Mouse (Mus musculus): ENCODE data around the gene Ncln. TPM values are rescaled to one million over a fixed set of nuclear protein-coding genes. Genes with fewer than 3 reads are reported as not detected.

The Ncln gene
- polyA plus RNA-seq, 1 experiment from 2014 or later = 44.6 TPM

DNA sequence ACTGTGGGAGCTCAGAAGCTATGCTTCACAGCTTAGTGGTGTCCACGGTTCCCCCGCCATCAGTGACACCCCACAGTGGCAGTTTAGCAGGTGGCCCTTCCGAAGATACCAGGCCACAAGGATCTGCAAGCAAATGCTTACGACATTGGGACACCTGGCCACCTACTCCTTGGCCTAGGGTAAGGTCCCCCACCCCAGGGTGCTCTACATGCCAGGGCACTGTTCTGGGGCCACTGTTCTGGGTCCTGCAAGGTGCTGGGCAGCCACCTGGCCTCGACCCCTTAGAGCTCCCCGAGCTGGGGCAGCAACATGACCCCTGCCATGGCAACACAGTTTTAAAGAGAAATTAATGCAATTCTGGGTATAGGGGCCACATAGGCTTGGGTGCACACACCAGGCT lies 1.0 kb downstream of the Ncln start:
- Histone ChIP-seq H3K9ac (ENCODE audit: low read length) (peak overlapping the region; percentile 88), H3K9me3 (ENCODE audit: control insufficient read depth, low read length) (no peaks in the 10 kb centered on the region), H3K4me2 (ENCODE audit: low read length) (peak overlapping the region; percentile 84), H3K4me3 (ENCODE audit: control insufficient read depth in 1 of 2, insufficient read depth in 1 of 2, low read depth in 1 of 2, low read length in 2 of 2) (peak overlapping the region; percentile 72 to 90), H3K27me3 (ENCODE audit: control insufficient read depth, insufficient read depth, low read length) (no peaks in the 10 kb centered on the region), H3K36me3 (ENCODE audit: control insufficient read depth, insufficient read depth, low read length) (peaks cover 33% of the 10 kb centered on the region), H3K27ac (replicated peaks in 1 of 2; ENCODE audit: control insufficient read depth in 1 of 2, insufficient read depth in 1 of 2, low read depth in 2 of 2, low read length in 2 of 2) (no peak overlapping the region), H3K4me1 (ENCODE audit: control insufficient read depth in 2 of 2, insufficient read depth in 2 of 2, low read length in 2 of 2) (peaks cover 9 to 12% of the 10 kb centered on the region in 2 experiments; a peak in 3 of 4 replicates)
- no peak for ATAC-seq (ENCODE audit: insufficient number of reproducible peaks, insufficient read depth, low FRiP score, low read depth)
- WGBS = 74% methylated on average over 6 of the region's 6 CpGs

DNA sequence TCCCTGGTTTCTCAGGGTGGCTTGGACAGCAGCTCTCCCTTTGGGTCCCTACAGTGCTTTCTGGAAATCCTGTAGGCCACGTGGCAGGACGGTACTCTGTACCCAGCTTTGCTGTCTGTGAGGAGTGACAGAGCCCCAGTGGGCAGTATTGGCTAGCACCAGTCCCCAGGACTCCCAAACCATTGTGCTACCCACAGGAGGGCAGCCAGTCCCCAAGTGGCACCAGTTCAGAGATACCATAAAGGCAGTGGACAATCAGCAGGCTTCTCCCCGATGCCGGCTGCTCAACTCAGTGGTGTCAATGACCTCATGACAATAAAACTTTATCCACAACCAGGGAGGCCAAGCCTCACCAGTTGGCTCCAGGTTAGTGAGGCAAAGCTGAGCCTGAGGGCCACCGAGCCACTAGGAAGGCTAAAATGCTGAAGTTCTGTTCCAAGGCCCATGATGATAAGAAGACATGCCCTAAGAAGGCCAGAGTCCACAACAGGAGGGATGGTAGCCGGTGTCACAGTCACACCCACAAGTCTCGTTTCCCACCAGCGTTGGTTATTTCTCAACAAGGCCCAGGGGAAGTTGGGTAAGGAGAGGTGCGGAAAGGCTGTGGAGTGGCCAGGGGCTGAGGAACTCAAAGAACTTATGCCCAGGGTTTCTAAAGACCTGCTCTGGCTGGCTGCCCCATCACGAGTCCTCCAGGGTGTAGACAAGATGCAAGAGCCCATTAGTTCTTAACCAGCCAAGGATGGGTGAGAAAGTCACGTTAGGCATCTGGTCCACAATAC lies 1.7 kb downstream of the Ncln start:
- WGBS = 85% methylated on average over 11 of the region's 11 CpGs
- Histone ChIP-seq H3K9ac (ENCODE audit: low read length) (no peak overlapping the region), H3K27ac (replicated peaks in 1 of 2; ENCODE audit: control insufficient read depth in 1 of 2, insufficient read depth in 1 of 2, low read depth in 2 of 2, low read length in 2 of 2) (no peak overlapping the region), H3K4me1 (ENCODE audit: control insufficient read depth in 2 of 2, insufficient read depth in 2 of 2, low read length in 2 of 2) (peaks cover 9 to 12% of the 10 kb centered on the region in 2 experiments; a peak in 3 of 4 replicates), H3K4me2 (ENCODE audit: low read length) (no peak overlapping the region), H3K36me3 (ENCODE audit: control insufficient read depth, insufficient read depth, low read length) (peaks cover 40% of the 10 kb centered on the region), H3K4me3 (ENCODE audit: control insufficient read depth in 1 of 2, insufficient read depth in 1 of 2, low read depth in 1 of 2, low read length in 2 of 2) (no peak overlapping the region; a peak in 1 of 4 replicates), H3K27me3 (ENCODE audit: control insufficient read depth, insufficient read depth, low read length) (no peaks in the 10 kb centered on the region), H3K9me3 (ENCODE audit: control insufficient read depth, low read length) (no peaks in the 10 kb centered on the region)
- ATAC-seq (ENCODE audit: insufficient number of reproducible peaks, insufficient read depth, low FRiP score, low read depth) = no peak

GRCm38 (mm10) chr10:81493601-81494220 lies 2.5 kb downstream of the Ncln start:
- Histone ChIP-seq H3K4me2 (ENCODE audit: low read length) (no peak overlapping the region), H3K9me3 (ENCODE audit: control insufficient read depth, low read length) (no peaks in the 10 kb centered on the region), H3K4me3 (ENCODE audit: control insufficient read depth in 1 of 2, insufficient read depth in 1 of 2, low read depth in 1 of 2, low read length in 2 of 2) (no peak overlapping the region), H3K27ac (replicated peaks in 1 of 2; ENCODE audit: control insufficient read depth in 1 of 2, insufficient read depth in 1 of 2, low read depth in 2 of 2, low read length in 2 of 2) (no peak overlapping the region), H3K9ac (ENCODE audit: low read length) (no peak overlapping the region), H3K36me3 (ENCODE audit: control insufficient read depth, insufficient read depth, low read length) (peaks cover 47% of the 10 kb centered on the region), H3K4me1 (ENCODE audit: control insufficient read depth in 2 of 2, insufficient read depth in 2 of 2, low read length in 2 of 2) (peaks cover 9 to 12% of the 10 kb centered on the region in 2 experiments; a peak in 3 of 4 replicates), H3K27me3 (ENCODE audit: control insufficient read depth, insufficient read depth, low read length) (no peaks in the 10 kb centered on the region)
- ATAC-seq (ENCODE audit: insufficient number of reproducible peaks, insufficient read depth, low FRiP score, low read depth) = no peak
- WGBS = 81% methylated on average over 8 of the region's 8 CpGs

DNA sequence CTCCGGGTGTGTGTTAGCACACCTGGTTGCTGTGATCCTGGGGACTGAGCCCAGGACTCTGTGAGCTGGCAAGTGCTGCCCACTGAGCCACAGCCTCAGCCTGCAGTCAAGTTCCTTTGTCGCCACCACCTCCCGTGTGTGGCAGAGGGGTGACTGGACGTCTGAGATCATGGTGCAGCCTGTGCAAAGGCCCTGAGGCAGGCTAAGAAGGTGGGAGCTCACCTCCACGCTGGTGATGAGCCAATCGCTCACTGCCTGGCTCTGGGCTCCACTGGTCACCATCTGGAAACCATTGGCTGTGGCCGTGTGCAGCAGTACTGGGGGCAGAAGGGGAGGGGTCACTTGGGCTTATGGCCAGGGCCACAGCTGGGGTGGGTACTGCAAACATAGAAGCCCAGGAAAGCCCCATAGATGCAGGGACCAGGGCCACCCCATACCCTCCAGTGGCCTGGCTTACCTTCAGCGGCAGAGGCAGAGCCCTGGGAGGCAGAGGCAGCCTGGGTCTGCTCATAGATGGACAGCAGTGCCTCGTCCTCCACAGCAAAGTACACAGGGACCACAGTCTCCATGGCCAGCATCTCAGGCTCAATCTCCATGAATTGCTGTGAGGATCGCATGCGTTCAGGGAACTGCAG lies 3.5 kb downstream of the Ncln start:
- Histone ChIP-seq H3K9me3 (ENCODE audit: control insufficient read depth, low read length) (no peaks in the 10 kb centered on the region), H3K27me3 (ENCODE audit: control insufficient read depth, insufficient read depth, low read length) (no peaks in the 10 kb centered on the region), H3K27ac (replicated peaks in 1 of 2; ENCODE audit: control insufficient read depth in 1 of 2, insufficient read depth in 1 of 2, low read depth in 2 of 2, low read length in 2 of 2) (no peak overlapping the region), H3K4me2 (ENCODE audit: low read length) (no peak overlapping the region), H3K4me3 (ENCODE audit: control insufficient read depth in 1 of 2, insufficient read depth in 1 of 2, low read depth in 1 of 2, low read length in 2 of 2) (no peak overlapping the region), H3K4me1 (ENCODE audit: control insufficient read depth in 2 of 2, insufficient read depth in 2 of 2, low read length in 2 of 2) (peaks cover 14 to 18% of the 10 kb centered on the region in 2 experiments; a peak in 3 of 4 replicates), H3K36me3 (ENCODE audit: control insufficient read depth, insufficient read depth, low read length) (peaks cover 57% of the 10 kb centered on the region), H3K9ac (ENCODE audit: low read length) (no peak overlapping the region)
- 93% methylated on average over 11 of the region's 11 CpGs for WGBS
- ATAC-seq (ENCODE audit: insufficient number of reproducible peaks, insufficient read depth, low FRiP score, low read depth) = no peak

DNA sequence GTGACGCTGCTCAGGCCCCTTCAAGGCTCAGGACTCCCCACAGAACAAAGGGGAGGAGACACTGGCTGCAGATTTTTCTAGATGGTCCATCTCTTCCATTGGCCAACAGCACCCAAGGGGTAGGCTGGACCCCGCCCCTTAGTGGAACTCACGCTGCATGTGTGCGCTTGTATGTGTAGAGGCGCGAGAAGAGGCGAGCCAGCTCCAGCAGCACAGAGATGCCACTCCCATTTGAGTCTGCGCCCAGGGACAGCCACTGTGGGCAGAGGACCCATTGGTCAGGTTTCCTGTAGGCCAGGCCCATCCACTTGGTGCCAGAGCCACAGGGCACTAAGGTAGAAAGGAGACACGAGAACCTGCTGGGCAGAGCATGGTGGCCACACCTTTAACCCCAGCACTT lies 5.2 kb downstream of the Ncln start:
- no peak for ATAC-seq (ENCODE audit: insufficient number of reproducible peaks, insufficient read depth, low FRiP score, low read depth)
- H3K9me3 ChIP-seq (ENCODE audit: control insufficient read depth, low read length) = no peaks in the 10 kb centered on the region
- H3K27me3 ChIP-seq (ENCODE audit: control insufficient read depth, insufficient read depth, low read length) = no peaks in the 10 kb centered on the region
- 92% methylated on average over 9 of the region's 9 CpGs for WGBS
- H3K4me1 ChIP-seq (ENCODE audit: control insufficient read depth in 2 of 2, insufficient read depth in 2 of 2, low read length in 2 of 2) = peaks cover 17 to 18% of the 10 kb centered on the region in 2 experiments; a peak in 3 of 4 replicates
- H3K4me2 ChIP-seq (ENCODE audit: low read length) = no peak overlapping the region
- H3K36me3 ChIP-seq (ENCODE audit: control insufficient read depth, insufficient read depth, low read length) = peaks cover 74% of the 10 kb centered on the region
- H3K9ac ChIP-seq (ENCODE audit: low read length) = no peak overlapping the region
- no peak overlapping the region for H3K27ac ChIP-seq (replicated peaks in 1 of 2; ENCODE audit: control insufficient read depth in 1 of 2, insufficient read depth in 1 of 2, low read depth in 2 of 2, low read length in 2 of 2)
- H3K4me3 ChIP-seq (ENCODE audit: control insufficient read depth in 1 of 2, insufficient read depth in 1 of 2, low read depth in 1 of 2, low read length in 2 of 2) = no peak overlapping the region

DNA sequence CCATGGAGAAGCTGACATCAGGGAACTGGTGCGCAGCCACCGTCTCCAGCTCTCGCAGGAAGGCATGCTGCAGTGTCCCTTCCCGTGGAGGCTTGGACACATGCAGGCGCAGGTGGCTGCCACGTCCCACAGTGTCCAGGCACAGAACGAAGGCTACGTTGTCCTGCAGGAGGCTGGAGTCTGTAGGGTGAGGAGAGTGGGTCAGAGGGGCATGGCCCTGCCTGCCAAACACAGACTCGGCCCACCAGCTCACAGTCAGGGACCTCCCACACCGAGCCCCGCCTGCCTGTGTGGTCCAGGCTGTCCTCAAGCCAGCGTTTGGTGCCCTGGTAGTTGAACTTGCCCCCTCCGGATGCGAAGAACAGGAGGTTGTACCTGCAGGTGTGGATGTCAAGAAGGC lies 6.3 kb downstream of the Ncln start:
- WGBS = 88% methylated on average over 14 of the region's 14 CpGs
- no peak for ATAC-seq (ENCODE audit: insufficient number of reproducible peaks, insufficient read depth, low FRiP score, low read depth)
- Histone ChIP-seq H3K9ac (ENCODE audit: low read length) (no peak overlapping the region), H3K27me3 (ENCODE audit: control insufficient read depth, insufficient read depth, low read length) (no peaks in the 10 kb centered on the region), H3K4me3 (ENCODE audit: control insufficient read depth in 1 of 2, insufficient read depth in 1 of 2, low read depth in 1 of 2, low read length in 2 of 2) (no peak overlapping the region), H3K9me3 (ENCODE audit: control insufficient read depth, low read length) (no peaks in the 10 kb centered on the region), H3K4me1 (ENCODE audit: control insufficient read depth in 2 of 2, insufficient read depth in 2 of 2, low read length in 2 of 2) (peaks cover 11 to 12% of the 10 kb centered on the region in 2 experiments; a peak in 3 of 4 replicates), H3K36me3 (ENCODE audit: control insufficient read depth, insufficient read depth, low read length) (peaks cover 75% of the 10 kb centered on the region), H3K27ac (replicated peaks in 1 of 2; ENCODE audit: control insufficient read depth in 1 of 2, insufficient read depth in 1 of 2, low read depth in 2 of 2, low read length in 2 of 2) (no peak overlapping the region), H3K4me2 (ENCODE audit: low read length) (no peak overlapping the region)

DNA sequence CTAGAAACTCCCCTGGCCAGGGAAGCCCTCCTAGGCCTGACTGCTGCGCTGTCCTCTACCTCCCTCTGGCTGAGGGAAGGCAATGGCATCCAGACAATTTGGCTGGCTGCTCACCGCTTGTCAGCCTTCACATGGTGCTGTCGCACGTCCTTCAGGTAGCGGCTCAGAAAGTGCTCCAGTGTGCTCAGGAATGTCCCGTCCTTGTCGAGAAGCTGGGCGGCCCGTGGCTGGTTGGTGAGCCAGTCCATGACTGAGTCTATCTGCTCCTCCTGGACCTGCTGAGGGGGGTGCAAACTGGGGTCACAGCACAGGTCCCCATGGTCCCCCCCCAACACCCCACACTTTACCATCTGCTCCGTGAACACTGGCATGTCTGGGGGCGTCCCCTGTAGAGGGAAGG lies 8.1 kb downstream of the Ncln start:
- Histone ChIP-seq H3K4me2 (ENCODE audit: low read length) (no peak overlapping the region), H3K9ac (ENCODE audit: low read length) (no peak overlapping the region), H3K27ac (replicated peaks in 1 of 2; ENCODE audit: control insufficient read depth in 1 of 2, insufficient read depth in 1 of 2, low read depth in 2 of 2, low read length in 2 of 2) (peak overlapping the region; percentile 3 to 55; a peak in 2 of 4 replicates), H3K27me3 (ENCODE audit: control insufficient read depth, insufficient read depth, low read length) (no peaks in the 10 kb centered on the region), H3K9me3 (ENCODE audit: control insufficient read depth, low read length) (no peaks in the 10 kb centered on the region), H3K4me1 (ENCODE audit: control insufficient read depth in 2 of 2, insufficient read depth in 2 of 2, low read length in 2 of 2) (peaks cover 6 to 8% of the 10 kb centered on the region in 2 experiments; a peak in 2 of 4 replicates), H3K36me3 (ENCODE audit: control insufficient read depth, insufficient read depth, low read length) (peaks cover 72% of the 10 kb centered on the region), H3K4me3 (ENCODE audit: control insufficient read depth in 1 of 2, insufficient read depth in 1 of 2, low read depth in 1 of 2, low read length in 2 of 2) (no peak overlapping the region)
- WGBS = 37% methylated on average over 11 of the region's 11 CpGs
- peak; percentile 26 for ATAC-seq (ENCODE audit: insufficient number of reproducible peaks, insufficient read depth, low FRiP score, low read depth)
